Mouse (Mus musculus) cerebellum, postnatal 4 days (tissue): ENCODE measurements around the gene Mus81.
"Not testable (repeated sequence)": the region's sequence is repeated elsewhere in the genome, so short reads cannot be mapped to it uniquely, and the experiment has no call there.

Source experiments
- DNase-seq, 2 experiments: peaks; one replicate each; pipeline ENCODE4 v3.0.0; 2022; ENCODE audit warnings: low spot score in 2 of 2, mixed read lengths in 1 of 2

Mus81 gene

DNA sequence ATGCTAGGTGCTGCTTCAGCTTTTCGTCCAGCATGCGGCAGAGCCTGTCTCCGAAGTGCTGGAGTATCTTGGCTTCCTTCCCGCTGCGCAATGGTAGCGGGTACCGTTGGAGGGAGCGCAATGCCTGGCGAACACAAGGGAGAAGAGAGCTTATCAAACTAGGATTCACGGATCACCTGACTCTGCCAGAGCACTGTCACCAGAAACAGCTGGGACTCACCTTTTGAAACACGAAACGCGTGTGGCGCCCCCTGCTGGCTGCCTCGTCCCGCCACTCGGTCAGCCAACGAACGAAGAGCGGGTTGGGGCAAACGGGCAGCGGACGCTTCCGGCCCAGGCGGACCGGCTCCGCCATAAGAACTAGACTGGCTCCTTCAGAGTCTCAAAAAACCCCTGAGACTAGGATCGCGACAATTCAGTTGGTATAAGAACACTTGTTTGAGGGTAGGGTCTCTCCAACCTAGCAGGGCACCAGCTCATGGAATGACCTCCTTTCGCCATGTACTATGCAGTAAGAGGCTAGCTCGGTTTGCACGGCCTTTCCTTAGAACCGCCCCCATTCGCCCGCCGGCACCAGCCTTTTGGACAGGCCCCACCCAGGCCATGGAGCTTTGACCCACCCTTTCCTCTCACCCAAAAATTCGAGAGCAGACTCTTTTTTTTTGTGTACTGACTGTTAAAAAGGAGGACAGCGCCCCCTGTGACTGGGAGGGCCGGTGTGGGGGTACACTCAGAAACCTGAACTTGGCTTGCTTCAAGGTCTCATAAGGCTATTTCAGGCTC, at the start of gene Mus81:
Mus81 (minus strand) TSS at position 635 of the 783 bp plus-strand sequence.
- peak; percentile 87 to 94 for DNase-seq

DNA sequence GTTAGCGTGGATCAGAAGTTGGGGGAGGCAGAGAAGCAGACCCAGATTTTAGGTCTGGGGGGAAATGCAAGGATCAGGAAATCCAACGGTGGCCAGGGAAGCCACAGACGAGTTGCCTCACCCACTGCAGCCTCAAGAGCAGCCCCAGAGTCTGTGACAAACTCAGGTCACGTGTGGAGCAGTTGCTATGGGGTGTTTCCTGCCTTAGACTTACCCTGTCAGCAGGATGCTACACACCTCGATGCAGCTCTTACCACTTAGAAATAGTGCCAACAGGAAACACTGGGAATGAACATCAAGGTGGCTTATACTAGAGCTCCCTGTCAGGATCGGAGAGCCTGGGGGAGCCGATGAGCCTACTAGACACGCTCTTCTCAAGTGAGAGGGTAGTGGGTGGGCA, 44.3 kb upstream of the Mus81 start:
- no peak for DNase-seq

DNA sequence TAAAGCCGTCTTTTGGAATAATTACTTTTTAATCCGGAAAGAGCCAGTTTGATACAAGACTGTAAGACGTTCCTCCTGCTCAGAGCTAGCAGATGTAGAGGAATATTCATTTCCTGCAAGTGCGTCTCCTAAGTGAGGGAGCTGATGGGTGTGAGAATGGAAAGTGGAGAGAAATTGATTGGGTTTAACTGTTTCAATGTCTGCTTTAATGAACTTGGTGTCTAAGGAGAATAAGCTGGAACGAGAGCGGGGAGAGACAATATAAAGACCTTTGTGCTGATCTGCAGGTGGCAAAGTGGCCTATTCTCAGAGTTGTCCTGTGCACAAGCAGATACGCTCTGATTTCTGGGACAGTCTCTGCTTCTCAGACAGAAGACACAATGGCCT, 41.9 kb upstream of the Mus81 start:
- no peak for DNase-seq

DNA sequence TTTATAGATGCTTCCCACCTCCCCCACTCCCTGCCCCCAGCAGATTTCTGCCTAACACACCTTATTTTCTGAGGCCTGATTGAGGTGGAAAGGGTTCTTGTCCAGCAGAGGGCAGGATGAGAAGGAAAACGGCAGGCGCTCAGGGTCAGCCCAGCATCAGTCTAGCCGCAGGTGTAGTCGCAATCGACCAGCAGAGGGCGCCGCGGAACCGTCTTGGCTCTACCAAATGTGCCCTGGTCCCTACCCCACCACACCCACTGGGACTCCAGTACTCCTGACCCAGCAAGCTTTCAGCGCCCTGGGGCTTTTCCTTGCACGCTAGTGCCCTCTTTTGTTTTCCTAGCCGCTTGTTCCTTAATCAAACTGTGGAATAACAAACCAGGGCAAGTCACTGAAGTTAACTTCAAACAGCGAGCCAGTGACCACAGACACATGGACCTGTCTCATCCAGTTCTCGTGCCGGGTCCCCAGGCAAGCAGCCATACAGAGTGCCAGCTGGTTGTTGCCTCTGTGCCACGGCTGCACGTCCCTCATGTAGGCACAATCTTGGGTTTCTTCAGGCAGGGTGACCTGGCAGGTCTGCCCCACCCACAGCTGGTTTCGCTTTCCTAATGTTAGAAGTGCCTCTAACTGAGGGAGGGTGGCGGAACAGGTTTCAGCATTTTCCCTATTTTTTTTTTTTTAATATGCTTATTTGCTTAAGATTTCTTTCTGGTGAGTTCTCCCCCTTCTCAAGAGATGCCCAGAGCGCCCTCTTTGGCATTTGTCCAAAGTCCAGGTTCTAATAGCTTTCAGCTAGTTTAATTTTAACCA, 41.3 kb upstream of the Mus81 start:
- peak; percentile 91 to 96 for DNase-seq

DNA sequence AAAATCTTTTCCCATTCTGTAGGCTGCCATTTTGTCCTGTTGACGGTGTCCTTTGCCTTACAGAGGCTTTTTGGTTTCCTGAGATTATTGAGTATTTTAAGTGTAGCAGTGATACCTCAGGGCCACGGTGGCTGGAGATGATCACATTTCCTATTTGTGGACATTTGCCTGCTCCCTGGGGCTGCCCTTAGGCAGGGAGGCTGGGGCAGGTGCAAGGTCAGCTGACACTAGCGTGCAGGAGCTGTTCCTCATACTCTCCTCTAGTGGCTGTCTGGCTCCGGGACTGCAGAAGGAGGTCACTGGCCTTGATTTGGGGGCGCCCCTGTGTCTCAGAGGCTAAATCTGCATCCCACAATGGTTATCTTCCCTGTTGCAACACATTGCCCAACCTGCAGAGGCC, 37.0 kb upstream of the Mus81 start:
- DNase-seq, result no peak

DNA sequence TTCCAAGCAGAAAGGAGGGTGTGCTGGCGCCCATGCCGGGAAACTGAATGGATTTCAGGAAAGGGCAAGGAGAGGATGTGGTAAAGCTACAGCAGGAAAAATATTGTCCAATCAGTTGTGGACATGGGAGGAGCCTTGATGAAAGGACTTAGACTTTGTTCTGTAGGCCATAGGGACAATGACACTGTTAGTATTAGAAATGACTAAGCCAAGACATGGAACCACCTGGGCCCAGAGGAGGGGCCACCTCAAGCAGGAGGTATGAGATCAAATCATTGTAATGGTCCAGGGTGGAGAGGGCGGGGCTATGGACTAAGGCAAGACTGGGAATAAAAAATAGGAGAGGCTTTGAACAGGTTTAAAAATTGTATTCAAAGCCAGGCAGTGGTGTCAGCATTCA, 30.5 kb upstream of the Mus81 start:
- no peak for DNase-seq

DNA sequence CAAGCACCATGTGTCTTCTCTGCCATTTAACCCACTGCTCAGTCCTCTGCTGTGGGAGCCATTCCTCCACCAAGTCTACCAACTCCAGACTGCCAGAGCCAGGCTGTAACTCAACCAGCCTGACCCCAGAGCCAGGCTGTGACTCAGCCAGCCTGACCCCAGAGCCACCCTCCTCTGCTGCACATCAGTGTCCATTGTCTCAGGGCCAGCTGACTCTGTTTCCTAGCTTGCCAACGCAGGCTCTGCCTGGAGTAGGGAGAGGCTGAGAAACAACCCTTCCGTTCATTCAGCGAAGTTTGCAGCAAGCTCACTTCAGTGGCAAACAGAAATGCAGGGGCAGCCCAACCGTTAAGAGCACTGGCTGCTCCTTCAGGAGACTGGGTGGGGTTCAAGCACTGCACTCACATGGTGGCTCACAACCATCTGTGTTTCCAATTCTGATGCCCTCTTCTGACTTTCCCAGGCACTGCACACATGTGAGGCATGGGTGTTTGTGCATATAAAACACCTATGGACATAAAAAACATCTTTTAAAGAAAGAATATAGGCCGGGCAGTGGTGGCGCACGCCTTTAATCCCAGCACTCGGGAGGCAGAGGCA, 28.8 kb upstream of the Mus81 start:
- no peak for DNase-seq

DNA sequence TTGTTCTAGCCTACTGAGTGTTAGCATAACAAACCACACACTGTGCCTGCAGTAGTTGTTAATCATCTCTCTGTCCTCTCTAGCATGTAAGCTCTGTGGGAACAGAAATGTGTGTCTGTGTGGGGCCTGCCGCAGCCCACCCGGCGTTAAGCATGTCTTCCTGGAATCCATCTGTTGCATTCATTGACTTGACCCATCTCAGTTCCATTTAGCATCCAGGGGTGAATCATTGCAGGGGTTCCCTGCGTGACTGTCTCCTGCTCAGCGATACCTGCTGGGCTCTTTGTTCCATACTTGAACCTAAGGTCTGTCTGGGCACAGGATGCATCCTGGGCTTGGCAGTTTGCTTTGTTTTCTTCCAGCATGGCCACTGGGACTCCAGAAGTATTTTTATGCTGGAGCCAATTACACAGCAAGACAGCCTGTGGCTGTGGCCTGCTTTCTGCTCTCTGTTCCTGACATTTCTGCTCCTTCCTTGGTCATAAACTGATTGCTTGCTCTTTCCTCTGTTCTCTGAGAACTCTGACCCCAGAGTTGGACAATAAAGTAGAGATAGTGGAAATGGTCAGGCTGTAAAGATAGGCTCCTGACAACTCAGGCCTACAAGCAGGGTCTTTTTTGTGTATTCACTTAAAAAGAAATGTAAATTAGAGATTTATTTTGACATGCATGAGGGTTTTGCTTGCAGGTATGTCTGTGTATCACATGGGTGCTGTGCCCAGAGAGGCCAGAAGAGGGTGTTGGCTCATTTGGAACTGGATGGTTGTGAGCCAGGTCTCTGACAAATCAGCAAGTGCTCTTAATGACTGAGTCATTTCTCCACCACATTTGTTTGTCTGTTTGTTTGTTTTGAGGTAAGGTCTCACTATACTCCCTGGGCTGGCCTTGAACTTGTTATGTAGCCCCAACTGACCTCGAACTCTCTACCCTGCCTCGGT, 27.9 kb upstream of the Mus81 start:
- no peak for DNase-seq

DNA sequence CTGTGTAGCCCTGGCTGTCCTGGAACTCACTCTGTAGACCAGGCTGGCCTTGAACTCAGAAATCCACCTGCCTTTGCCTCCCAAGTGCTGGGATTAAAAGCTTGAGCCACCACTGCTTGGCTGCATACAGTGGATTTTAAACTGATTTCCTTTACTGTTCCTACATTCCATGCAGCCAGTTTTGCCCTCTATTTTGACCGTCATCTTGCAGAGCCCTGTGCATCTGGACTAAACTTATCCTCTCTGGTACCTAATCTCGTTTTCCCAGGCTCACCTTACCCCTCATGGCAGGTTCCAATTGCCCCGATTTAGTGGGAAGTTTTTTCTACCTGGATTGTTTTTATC, 24.8 kb upstream of the Mus81 start:
- DNase-seq, result no peak

DNA sequence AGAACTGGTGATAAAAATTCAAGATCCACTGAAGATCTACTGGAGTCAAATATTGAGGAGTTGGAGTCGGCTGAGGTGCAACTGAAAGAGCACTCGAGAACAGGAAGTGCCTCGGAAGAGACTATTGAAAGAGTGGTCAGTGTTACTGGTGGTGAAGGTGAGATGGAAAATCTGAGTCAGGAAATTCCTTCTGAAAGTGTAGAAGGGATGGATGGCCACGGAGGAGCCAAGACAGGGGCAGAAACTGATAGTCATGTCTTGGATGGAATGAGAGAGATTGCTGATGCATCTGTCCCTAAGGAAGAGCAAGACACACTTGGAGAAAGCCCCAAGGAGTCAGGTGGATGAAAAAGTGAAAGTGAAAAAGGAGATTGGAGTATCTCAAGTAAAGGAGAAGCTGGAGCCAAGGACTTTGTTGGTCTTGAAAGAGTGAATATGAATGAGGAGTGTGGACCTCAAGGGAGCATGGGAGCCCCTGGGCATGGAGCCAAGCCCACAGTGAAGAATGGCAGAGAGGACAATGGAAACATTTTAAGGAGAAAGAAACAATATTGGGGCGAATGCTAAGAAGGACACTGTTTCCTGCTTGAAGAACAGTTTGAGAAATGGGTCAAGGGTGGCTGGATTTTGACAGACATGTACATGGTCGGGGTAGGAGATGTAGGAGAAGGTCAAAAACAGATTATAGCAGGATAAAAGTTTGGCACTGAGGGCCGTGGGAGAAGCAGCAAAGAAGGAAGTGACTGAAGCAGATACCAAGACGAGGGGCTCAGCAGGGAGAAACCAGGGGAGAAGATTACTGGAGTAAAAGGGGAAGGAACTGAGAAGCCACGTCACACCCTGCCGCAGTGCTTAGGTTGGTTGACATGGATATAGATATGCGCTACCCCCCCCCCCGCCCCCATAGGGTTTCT, 24.1 kb upstream of the Mus81 start:
- no peak for DNase-seq

DNA sequence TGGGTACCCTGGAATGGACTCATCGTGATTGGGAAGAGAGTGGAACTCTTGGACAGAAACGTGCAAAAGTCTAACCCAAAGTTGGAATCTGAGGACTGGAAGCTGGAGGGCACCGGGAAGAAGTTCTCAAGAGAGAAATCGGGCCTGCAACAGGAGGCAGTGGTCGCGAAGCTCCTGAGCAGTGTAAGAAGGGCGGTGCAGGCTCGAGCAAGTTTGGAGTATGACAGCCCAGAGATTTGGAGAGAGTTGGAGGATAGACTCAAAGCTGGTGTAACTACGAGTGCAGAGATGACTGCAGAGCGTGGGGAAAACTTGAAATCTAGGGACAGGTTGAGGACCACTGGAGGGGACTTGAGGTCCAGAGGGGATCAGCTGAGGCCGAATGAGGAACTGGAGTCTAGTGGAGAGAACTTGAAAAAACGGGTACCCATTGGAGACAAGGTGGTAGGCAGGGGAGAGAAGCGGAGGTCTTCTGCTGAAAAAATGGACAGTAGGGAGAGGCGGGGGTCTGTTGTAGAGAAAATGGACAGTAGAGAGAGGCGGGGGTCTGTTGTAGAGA, 23.0 kb upstream of the Mus81 start:
- no peak for DNase-seq

DNA sequence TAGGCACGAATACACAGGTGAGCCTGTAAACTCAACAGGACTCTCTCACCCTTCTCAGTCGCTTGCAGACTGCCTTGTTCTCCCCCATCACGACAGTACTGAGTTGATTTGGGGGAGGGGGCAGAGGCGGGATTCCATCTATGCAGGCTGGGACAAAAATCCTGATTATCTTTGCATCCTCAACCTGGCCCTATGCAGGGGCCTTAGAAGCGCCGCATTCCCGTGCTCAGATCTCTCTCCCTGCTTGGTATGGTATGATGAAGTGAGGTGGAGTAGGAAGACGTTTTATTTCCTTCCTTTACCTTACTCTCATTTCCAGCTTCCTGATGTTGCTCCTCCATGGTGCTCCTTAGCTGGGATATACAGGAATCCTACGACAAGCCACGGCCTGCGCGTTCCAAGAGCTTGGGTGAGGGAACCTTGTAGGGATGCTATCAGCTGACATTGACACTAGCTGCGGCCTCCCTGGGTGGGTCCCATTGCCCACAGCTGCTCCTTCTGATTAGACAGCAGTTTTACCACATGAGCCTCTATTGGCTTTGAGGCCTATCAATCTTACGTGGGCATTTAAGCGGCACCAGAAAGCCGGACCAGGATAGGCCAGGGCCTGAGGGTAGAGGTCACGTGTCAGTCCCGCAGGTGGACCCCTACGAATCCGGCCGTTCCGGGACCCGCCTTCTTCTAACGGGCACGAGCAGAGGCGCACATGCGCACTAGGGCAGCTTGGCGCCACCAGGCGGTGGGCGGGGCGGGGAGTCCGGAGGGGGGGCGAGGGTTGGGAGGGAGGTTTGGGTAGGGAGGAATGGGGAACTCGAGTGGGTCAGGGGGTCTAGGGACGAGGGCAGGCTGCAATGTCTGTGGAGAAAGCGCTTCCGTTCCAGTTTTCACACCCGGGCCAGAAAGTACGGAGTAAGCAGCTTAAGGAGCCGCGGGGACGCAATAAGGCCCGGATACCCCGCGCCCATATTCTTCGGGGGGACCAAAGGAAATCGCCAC, 22.1 kb upstream of the Mus81 start, which contains the start of gene Snx32:
Snx32 (minus strand) TSS at position 508 of the 996 bp plus-strand sequence.
- DNase-seq, result peak; percentile 93 to 96

DNA sequence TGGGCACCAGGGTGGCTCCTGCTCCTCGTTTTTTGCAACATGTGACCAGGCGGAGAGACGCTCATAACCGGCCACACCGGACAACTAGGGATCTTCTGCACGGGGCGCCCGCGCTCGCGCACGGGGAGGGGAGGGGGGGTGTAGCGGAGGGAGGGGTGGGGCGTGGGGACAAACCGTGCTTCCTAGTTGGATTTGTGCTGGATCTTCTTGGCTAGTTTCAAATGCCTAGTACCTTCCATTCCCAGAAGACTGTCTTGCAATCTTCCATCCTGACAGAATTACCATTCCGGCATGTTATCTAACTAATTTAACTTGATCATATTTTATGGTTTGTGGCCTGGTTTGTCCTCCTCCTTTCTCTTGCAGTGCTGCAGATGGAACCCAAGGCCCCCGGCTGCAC, 15.5 kb upstream of the Mus81 start, which contains the start of gene 1700020D05Rik:
1700020D05Rik (minus strand) TSS at position 101 of the 400 bp plus-strand sequence.
- no peak for DNase-seq

DNA sequence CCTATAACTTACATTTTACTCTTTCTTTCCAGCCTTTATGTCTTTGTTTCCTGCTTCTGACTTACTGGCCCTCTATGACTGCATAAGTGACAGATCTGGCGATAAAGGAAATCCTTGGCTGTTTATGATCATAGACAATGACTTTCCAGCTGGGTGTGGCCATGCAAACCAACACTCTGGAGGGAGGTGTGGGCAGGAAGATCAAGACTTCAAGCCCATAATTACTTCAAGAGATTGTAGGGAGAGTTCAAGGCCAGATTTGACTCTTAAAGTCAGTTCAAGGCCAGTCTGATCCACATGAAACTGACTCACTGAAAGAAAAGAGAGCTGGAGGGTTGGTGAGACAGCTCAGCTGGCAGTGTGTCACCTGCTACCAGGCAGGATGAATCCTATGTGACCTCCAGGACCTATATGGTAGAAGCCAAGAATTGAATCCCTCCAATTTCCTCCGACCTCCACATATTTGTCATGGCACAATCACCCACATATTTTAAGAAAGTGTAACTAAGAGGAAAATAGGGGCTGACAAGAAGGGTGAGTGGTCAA, 12.2 kb upstream of the Mus81 start:
- no peak for DNase-seq

DNA sequence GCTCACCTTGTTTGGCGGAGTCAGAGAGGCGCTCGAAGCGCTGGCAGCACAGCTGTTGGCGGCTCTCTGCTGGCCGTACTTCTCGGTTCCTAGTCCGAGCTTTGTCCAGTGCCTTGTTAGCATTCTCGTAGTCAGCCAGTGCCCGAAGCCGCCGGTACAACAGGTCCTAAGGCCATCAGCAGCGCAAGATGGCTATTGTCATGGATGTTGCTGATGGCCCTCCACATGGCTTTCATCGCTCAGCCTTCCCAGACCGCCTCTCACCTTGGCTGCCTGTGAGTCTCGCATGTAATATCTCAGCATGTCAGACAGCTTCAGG, 7.8 kb upstream of the Mus81 start:
- DNase-seq, result no peak

DNA sequence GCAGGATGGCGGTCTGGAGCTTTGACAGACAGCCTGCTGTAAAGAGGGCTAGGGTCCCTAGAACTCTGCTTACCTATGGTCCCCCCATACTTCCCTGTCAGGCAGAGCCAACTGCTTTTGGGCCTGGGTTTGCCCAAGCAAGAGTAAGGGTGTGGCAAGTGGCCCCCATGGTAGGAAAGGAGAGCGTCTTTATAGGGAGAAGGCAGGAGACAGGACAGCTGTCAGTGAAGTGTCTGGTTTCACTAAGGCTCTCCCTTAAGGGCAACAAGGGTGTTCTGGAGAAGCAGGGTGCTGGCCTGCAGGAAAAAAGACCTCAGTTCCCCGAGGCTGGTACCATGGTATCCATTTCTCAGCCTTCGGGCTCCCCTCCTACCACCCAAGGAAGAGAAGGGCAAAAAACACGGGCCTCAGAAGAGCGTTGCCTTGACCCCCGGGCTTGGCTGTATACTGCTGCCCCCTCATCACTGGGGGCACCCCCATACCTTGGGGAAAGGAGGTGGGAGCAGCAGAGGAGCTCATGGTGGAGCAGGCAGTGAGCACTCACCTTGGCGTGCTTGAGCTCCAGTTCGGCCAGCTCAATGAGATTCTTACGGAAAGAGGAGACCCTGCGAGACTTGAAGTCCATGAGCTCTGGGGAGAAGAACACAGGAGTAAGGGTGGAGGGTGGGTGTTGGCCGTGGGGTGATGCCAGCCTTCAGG, 7.3 kb upstream of the Mus81 start:
- no peak for DNase-seq

DNA sequence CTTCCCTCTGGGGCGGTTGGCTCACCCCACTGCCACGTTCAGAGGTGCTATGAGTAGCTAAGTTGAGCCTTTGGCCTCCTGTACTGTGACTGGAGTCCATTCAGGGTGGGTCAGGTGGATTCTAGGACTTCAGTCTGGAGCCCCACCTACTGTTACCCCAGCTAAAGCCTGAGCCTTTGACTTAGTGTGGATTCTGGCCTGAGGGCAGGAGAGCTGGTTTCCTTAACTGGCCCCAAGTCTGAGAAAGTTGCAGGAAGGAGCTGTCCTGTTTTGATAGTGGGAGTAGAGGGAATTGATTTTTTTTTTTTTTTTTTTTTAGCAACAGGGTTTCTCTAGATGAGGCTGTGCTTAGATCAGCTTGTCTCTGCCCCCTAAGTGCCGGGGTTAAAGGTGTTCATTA, 6.1 kb upstream of the Mus81 start:
- DNase-seq, result no peak

DNA sequence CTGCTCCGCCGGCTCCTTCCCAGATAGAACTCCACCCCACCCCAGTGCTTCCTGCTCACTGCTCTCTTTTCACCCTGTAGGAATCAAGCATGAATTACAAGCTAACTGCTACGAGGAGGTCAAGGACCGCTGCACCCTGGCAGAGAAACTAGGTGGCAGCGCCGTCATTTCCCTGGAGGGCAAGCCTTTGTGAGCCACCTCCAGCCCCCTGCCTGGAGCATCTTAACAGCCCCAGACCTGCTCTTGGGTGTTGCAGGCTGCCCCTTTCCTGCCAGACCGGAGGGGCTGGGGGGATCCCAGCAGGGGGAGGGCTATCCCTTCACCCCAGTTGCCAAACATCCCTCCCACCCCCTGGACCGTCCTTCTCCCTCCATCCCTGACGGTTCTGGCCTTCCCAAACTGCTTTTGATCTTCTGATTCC, 5.1 kb upstream of the Mus81 start:
- DNase-seq, result not testable (repeated sequence)
